Mouse (Mus musculus) hindbrain, embryonic 10.5 days (tissue): ENCODE results near the gene Cela3b. TPM values are rescaled to one million over a fixed set of nuclear protein-coding genes. Genes with fewer than 3 reads are reported as not detected.

Experiments used
- DNase-seq: peaks from one replicate; pipeline ENCODE4 v3.0.0-alpha.2; 2017; ENCODE audit warnings: low spot score
- H3K27ac ChIP-seq: fragments of 300-500 bp; sonication (generic); 2 replicates; pipeline ENCODE4 v1.5.1; 2016; ENCODE audit warnings: mild to moderate bottlenecking, moderate library complexity
- H3K27me3 ChIP-seq: fragments of 300-500 bp; sonication (generic); 2 replicates; pipeline ENCODE4 v1.6.1; 2016; ENCODE audit warnings: mild to moderate bottlenecking; ENCODE audit not compliant: poor library complexity, insufficient read depth, severe bottlenecking
- H3K36me3 ChIP-seq: fragments of 300-500 bp; sonication (generic); 2 replicates; pipeline ENCODE4 v1.6.1; 2016; ENCODE audit warnings: mild to moderate bottlenecking, moderate library complexity
- H3K4me1 ChIP-seq: fragments of 300-500 bp; sonication (generic); replicated peaks from 2 replicates; pipeline ENCODE4 v1.6.1; 2016; ENCODE audit warnings: mild to moderate bottlenecking
- H3K4me3 ChIP-seq: fragments of 300-500 bp; sonication (generic); 2 replicates; pipeline ENCODE4 v1.5.1; 2016; ENCODE audit warnings: mild to moderate bottlenecking, moderate library complexity
- H3K9me3 ChIP-seq: fragments of 300-500 bp; sonication (generic); 2 replicates; pipeline ENCODE4 v1.6.1; 2016; ENCODE audit warnings: mild to moderate bottlenecking, moderate library complexity
- WGBS: fragments of 180-500 bp; shearing (Covaris S2); methylation state at CpG from one replicate; pipeline ENCODE4 v1.1.7; 2016; 5-methylcytosine and 5-hydroxymethylcytosine counted together
- polyA plus RNA-seq: library from polyadenylated mRNA; unstranded; fragments of >200 nt; fragmentation: Nextera tagmentation; extraction: Ambion mirVana; gene quantifications from 2 replicates; pipeline ENCODE4 v1.2.1, GENCODE M21; 2016

The Cela3b gene
- polyA plus RNA-seq, 1 experiment from 2014 or later = not detected

- 94% methylated on average over 3 of the region's 3 CpGs for WGBS
- Histone ChIP-seq H3K27me3 (no peaks in the 10 kb centered on the region), H3K27ac (no peak overlapping the region), H3K4me3 (no peak overlapping the region), H3K36me3 (peaks cover 10% of the 10 kb centered on the region; the same call in 1 of the 2 replicates), H3K9me3 (peaks cover 2% of the 10 kb centered on the region; the same call in 1 of the 2 replicates), H3K4me1 (peaks cover 27% of the 10 kb centered on the region)
- no peak for DNase-seq
Measured at GRCm38 (mm10) chr4:137391287-137391686, 39.1 kb downstream of the Cela3b start.

GRCm38 (mm10) chr4:137390196-137390595 is 40.1 kb downstream of the Cela3b start:
- peaks cover 10% of the 10 kb centered on the region; the same call in 1 of the 2 replicates for H3K36me3 ChIP-seq
- 89% methylated on average over 4 of the region's 4 CpGs for WGBS

GRCm38 (mm10) chr4:137388983-137389382 is 41.4 kb downstream of the Cela3b start:
- Histone ChIP-seq H3K4me1 (peaks cover 27% of the 10 kb centered on the region), H3K27me3 (no peaks in the 10 kb centered on the region), H3K9me3 (no peaks in the 10 kb centered on the region), H3K27ac (peak overlapping the region; percentile 93), H3K36me3 (peaks cover 10% of the 10 kb centered on the region; the same call in 1 of the 2 replicates), H3K4me3 (peak overlapping the region; percentile 67)
- 50% methylated on average over 6 of the region's 6 CpGs for WGBS
- no peak for DNase-seq

More at GRCm38 (mm10) chr4:137390196-137390595, 40.1 kb downstream of the Cela3b start:
- Histone ChIP-seq H3K27me3 (no peaks in the 10 kb centered on the region), H3K27ac (no peak overlapping the region), H3K4me3 (no peak overlapping the region), H3K4me1 (peaks cover 27% of the 10 kb centered on the region), H3K9me3 (no peaks in the 10 kb centered on the region)
- no peak for DNase-seq

GRCm38 (mm10) chr4:137388059-137388794 is 42.1 kb downstream of the Cela3b start:
- Histone ChIP-seq H3K27me3 (no peaks in the 10 kb centered on the region), H3K36me3 (peaks cover 10% of the 10 kb centered on the region; the same call in 1 of the 2 replicates), H3K27ac (peak overlapping the region; percentile 93), H3K4me3 (peak overlapping the region; percentile 67), H3K4me1 (peaks cover 24% of the 10 kb centered on the region), H3K9me3 (no peaks in the 10 kb centered on the region)
- WGBS = under 1% methylated on average over 46 of the region's 46 CpGs
- DNase-seq = peak; percentile 92

GRCm38 (mm10) chr4:137387482-137388058 is 42.8 kb downstream of the Cela3b start:
- Histone ChIP-seq H3K27me3 (no peaks in the 10 kb centered on the region), H3K9me3 (no peaks in the 10 kb centered on the region), H3K4me1 (peaks cover 24% of the 10 kb centered on the region), H3K36me3 (peaks cover 10% of the 10 kb centered on the region; the same call in 1 of the 2 replicates), H3K4me3 (peak overlapping the region; percentile 67), H3K27ac (peak overlapping the region; percentile 93)
- 2% methylated on average over 20 of the region's 20 CpGs for WGBS
- DNase-seq = no peak

GRCm38 (mm10) chr4:137380702-137381605 is 49.4 kb downstream of the Cela3b start:
- H3K9me3 ChIP-seq = no peaks in the 10 kb centered on the region
- peak overlapping the region; percentile 13; the same call in 1 of the 2 replicates for H3K4me3 ChIP-seq
- WGBS = 36% methylated on average over 15 of the region's 16 CpGs
- peaks cover 13% of the 10 kb centered on the region for H3K4me1 ChIP-seq
- DNase-seq = no peak
- no peaks in the 10 kb centered on the region for H3K36me3 ChIP-seq
- H3K27ac ChIP-seq = peak overlapping the region; percentile 23
- no peaks in the 10 kb centered on the region for H3K27me3 ChIP-seq

- Histone ChIP-seq H3K27me3 (no peaks in the 10 kb centered on the region), H3K9me3 (no peaks in the 10 kb centered on the region), H3K36me3 (no peaks in the 10 kb centered on the region), H3K4me3 (no peak overlapping the region), H3K4me1 (peaks cover 23% of the 10 kb centered on the region), H3K27ac (no peak overlapping the region)
- DNase-seq = no peak
- 87% methylated on average over 10 of the region's 10 CpGs for WGBS
Measured at GRCm38 (mm10) chr4:137379713-137380255, 50.6 kb downstream of the Cela3b start.

- H3K9me3 ChIP-seq = no peaks in the 10 kb centered on the region
- H3K4me3 ChIP-seq = no peak overlapping the region
- no peaks in the 10 kb centered on the region for H3K27me3 ChIP-seq
- H3K4me1 ChIP-seq = peaks cover 23% of the 10 kb centered on the region
- no peak overlapping the region for H3K27ac ChIP-seq
- 87% methylated on average over 3 of the region's 3 CpGs for WGBS
- H3K36me3 ChIP-seq = no peaks in the 10 kb centered on the region
- DNase-seq = no peak
Measured at GRCm38 (mm10) chr4:137379085-137379484, 51.3 kb downstream of the Cela3b start.

- DNase-seq = no peak
- no peak overlapping the region for H3K4me3 ChIP-seq
- no peaks in the 10 kb centered on the region for H3K27me3 ChIP-seq
- H3K36me3 ChIP-seq = no peaks in the 10 kb centered on the region
- H3K27ac ChIP-seq = no peak overlapping the region
- peaks cover 29% of the 10 kb centered on the region for H3K4me1 ChIP-seq
- H3K9me3 ChIP-seq = no peaks in the 10 kb centered on the region
- 80% methylated on average over 4 of the region's 4 CpGs for WGBS
Measured at GRCm38 (mm10) chr4:137377526-137378304, 52.6 kb downstream of the Cela3b start.

- no peak overlapping the region for H3K4me3 ChIP-seq
- no peak for DNase-seq
- H3K36me3 ChIP-seq = no peaks in the 10 kb centered on the region
- H3K27me3 ChIP-seq = no peaks in the 10 kb centered on the region
- H3K4me1 ChIP-seq = peaks cover 29% of the 10 kb centered on the region
- H3K27ac ChIP-seq = no peak overlapping the region
- no peaks in the 10 kb centered on the region for H3K9me3 ChIP-seq
- WGBS = 69% methylated on average over 2 of the region's 2 CpGs
Measured at GRCm38 (mm10) chr4:137376778-137377177, 53.6 kb downstream of the Cela3b start.

GRCm38 (mm10) chr4:137375314-137376278 is 54.7 kb downstream of the Cela3b start:
- Histone ChIP-seq H3K27me3 (no peaks in the 10 kb centered on the region), H3K27ac (peak overlapping the region; percentile 53), H3K36me3 (no peaks in the 10 kb centered on the region), H3K4me1 (peaks cover 23% of the 10 kb centered on the region), H3K4me3 (no peak overlapping the region), H3K9me3 (no peaks in the 10 kb centered on the region)
- WGBS = 52% methylated on average over 19 of the region's 19 CpGs
- DNase-seq = peak; percentile 47
